Mouse (Mus musculus) hindbrain, postnatal 0 days (tissue): ENCODE data around the gene Tmem52b. TPM values are rescaled to one million over a fixed set of nuclear protein-coding genes. Genes with fewer than 3 reads are reported as not detected.
A peak's percentile ranks its signal among the peaks of the same experiment; 100 is the strongest.

Experiments used
- ATAC-seq: fragments of 200-750 bp; cut with Nextera tagmentation; 2 replicates; pipeline ENCODE4 v1.8.0; 2017; ENCODE audit warnings: mild to moderate bottlenecking, moderate TSS enrichment, moderate library complexity
- DNase-seq: peaks from one replicate; pipeline ENCODE4 v3.0.0-alpha.2; 2015; ENCODE audit warnings: low spot score
- H3K27ac ChIP-seq: fragments of 300-500 bp; sonication (generic); 2 replicates; pipeline ENCODE4 v1.5.1; 2014; ENCODE audit warnings: mild to moderate bottlenecking
- H3K27me3 ChIP-seq: fragments of 300-500 bp; sonication (generic); 2 replicates; pipeline ENCODE4 v1.6.1; 2014; ENCODE audit warnings: low read length, mixed read lengths; ENCODE audit not compliant: insufficient read depth
- H3K36me3 ChIP-seq: fragments of 300-500 bp; sonication (generic); 2 replicates; pipeline ENCODE4 v1.6.1; 2014; ENCODE audit warnings: low read length, mixed read lengths; ENCODE audit not compliant: insufficient read depth
- H3K4me1 ChIP-seq: fragments of 300-500 bp; sonication (generic); 2 replicates; pipeline ENCODE4 v1.6.1; 2014; ENCODE audit warnings: antibody characterized with exemption, low read length, mixed read lengths; ENCODE audit not compliant: insufficient read depth
- H3K4me2 ChIP-seq: fragments of 300-500 bp; sonication (generic); 2 replicates; pipeline ENCODE4 v1.6.1; 2014; ENCODE audit warnings: low read depth, mild to moderate bottlenecking, low read length, moderate library complexity, mixed read lengths
- H3K4me3 ChIP-seq: fragments of 300-500 bp; sonication (generic); 2 replicates; pipeline ENCODE4 v1.5.1; 2014; ENCODE audit warnings: low read length
- H3K9ac ChIP-seq: fragments of 300-500 bp; sonication (generic); replicated peaks from 2 replicates; pipeline ENCODE4 v1.6.1; 2014; ENCODE audit warnings: mild to moderate bottlenecking, low read length, moderate library complexity, mixed read lengths
- H3K9me3 ChIP-seq: fragments of 300-500 bp; sonication (generic); 2 replicates; pipeline ENCODE4 v1.6.1; 2016; ENCODE audit warnings: low read length, mixed read lengths
- CTCF ChIP-seq: IDR thresholded peaks from 2 replicates; pipeline ENCODE4 v1.5.1; 2016; ENCODE audit warnings: antibody characterized with exemption, control low read depth, low read depth
- WGBS: fragments of 180-500 bp; shearing (Covaris S2); extraction: QIAGEN DNeasy Blood & Tissue Kit; methylation state at CpG from one replicate; pipeline ENCODE4 v1.1.7; 2014; 5-methylcytosine and 5-hydroxymethylcytosine counted together
- polyA plus RNA-seq: library from polyadenylated mRNA; unstranded; fragments of >200 nt; fragmentation: Nextera tagmentation; extraction: Ambion mirVana; gene quantifications from 2 replicates; pipeline ENCODE4 v1.2.1, GENCODE M21; 2015
- total RNA-seq: library from RNA; depleted of rRNA; stranded (reverse); fragments of >200 nt; gene quantifications from 2 replicates; pipeline ENCODE4 v1.2.3, GENCODE M21; 2014

Gene Tmem52b
- total and polyA plus RNA-seq, 2 experiments from 2014 or later, result 0.05 TPM; not detected in 1

DNA sequence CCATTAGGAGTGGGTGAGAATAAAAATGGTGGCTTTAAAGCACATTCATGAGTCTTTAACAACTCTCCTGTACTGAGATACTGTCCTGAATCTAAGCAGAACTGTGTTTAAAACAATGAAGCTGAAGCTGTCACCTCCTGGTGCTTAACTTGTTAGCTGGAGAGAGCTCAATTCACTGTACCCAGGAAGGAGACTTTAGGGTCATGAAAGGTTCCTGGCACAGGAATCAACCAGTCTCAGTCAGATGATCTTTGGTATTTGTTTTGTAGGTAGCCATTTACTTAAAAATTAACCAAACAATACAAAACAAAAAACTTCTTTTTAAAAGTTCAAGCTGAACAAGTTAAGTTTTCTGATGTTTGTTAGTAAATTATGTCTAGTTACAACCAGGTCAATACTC, 17.9 kb downstream of the Tmem52b start:
- no peak overlapping the region for H3K9ac ChIP-seq
- H3K9me3 ChIP-seq, result no peaks in the 10 kb centered on the region
- DNase-seq (no peak), ATAC-seq (no peak)
- H3K4me2 ChIP-seq, result no peak overlapping the region
- TF ChIP-seq CTCF, result no peak
- peaks cover 4% of the 10 kb centered on the region for H3K4me1 ChIP-seq
- H3K27ac ChIP-seq, result no peak overlapping the region
- no peaks in the 10 kb centered on the region for H3K36me3 ChIP-seq
- H3K4me3 ChIP-seq, result no peak overlapping the region
- no peaks in the 10 kb centered on the region for H3K27me3 ChIP-seq

GRCm38 (mm10) chr6:129532556-129532941, 20.2 kb downstream of the Tmem52b start:
- ATAC-seq (peak; percentile 60), DNase-seq (peak; percentile 80)
- Histone ChIP-seq H3K4me1 (peaks cover 11% of the 10 kb centered on the region), H3K4me2 (peak overlapping the region; percentile 78), H3K36me3 (no peaks in the 10 kb centered on the region), H3K27ac (peak overlapping the region; percentile 93), H3K27me3 (no peaks in the 10 kb centered on the region), H3K9ac (peak overlapping the region; percentile 89), H3K9me3 (no peaks in the 10 kb centered on the region), H3K4me3 (peak overlapping the region; percentile 85)
- peak; percentile 45 for TF ChIP-seq CTCF
- WGBS, result 25% methylated on average over 7 of the region's 7 CpGs

- peaks cover 11% of the 10 kb centered on the region for H3K4me1 ChIP-seq
- under 1% methylated on average over 55 of the region's 55 CpGs for WGBS
- no peaks in the 10 kb centered on the region for H3K9me3 ChIP-seq
- peak within 1 kb of the TSS; percentile 85 for H3K4me3 ChIP-seq
- peaks cover 6% of the 10 kb centered on the region; the same call in 1 of the 2 replicates for H3K36me3 ChIP-seq
- peak within 1 kb of the TSS; percentile 78 for H3K4me2 ChIP-seq
- no peaks in the 10 kb centered on the region for H3K27me3 ChIP-seq
- DNase-seq (peak; percentile 88), ATAC-seq (peak; percentile 86)
- no peak for TF ChIP-seq CTCF
- H3K27ac ChIP-seq, result peak within 1 kb of the TSS; percentile 93
- H3K9ac ChIP-seq, result peak within 1 kb of the TSS; percentile 89
Observed at GRCm38 (mm10) chr6:129532942-129533860, 20.8 kb downstream of the Tmem52b start, which contains the start of gene Gabarapl1. Gene Gabarapl1, plus strand, starts transcription at chr6:129533160.

DNA sequence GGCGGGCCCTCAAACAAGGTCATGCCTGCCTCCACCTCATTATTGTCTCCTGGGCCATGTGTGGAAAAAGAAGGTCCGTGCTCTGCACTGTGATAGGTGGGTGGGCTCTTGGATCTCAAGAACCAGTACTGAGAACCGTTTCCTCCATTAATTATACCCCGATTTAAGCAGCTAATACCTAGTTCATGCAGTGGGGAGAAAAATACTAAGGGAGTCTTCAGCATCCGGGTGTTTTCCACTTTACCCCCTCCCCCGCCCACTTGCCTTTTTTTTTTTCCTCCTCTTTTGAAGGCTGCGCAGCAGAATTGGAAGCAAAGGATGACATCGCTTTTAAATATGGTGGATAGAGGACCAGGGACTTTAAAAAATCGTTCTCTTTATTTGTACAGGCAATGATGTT, 21.7 kb downstream of the Tmem52b start:
- peak overlapping the region; percentile 89 for H3K9ac ChIP-seq
- no peaks in the 10 kb centered on the region for H3K9me3 ChIP-seq
- TF ChIP-seq CTCF, result no peak
- 6% methylated on average over 9 of the region's 9 CpGs for WGBS
- peak overlapping the region; percentile 78 for H3K4me2 ChIP-seq
- peak overlapping the region; percentile 93 for H3K27ac ChIP-seq
- peak; percentile 74 for DNase-seq
- peaks cover 11% of the 10 kb centered on the region for H3K4me1 ChIP-seq
- ATAC-seq, result peak; percentile 65
- peaks cover 15% of the 10 kb centered on the region for H3K36me3 ChIP-seq
- H3K4me3 ChIP-seq, result peak overlapping the region; percentile 85
- no peaks in the 10 kb centered on the region for H3K27me3 ChIP-seq

DNA sequence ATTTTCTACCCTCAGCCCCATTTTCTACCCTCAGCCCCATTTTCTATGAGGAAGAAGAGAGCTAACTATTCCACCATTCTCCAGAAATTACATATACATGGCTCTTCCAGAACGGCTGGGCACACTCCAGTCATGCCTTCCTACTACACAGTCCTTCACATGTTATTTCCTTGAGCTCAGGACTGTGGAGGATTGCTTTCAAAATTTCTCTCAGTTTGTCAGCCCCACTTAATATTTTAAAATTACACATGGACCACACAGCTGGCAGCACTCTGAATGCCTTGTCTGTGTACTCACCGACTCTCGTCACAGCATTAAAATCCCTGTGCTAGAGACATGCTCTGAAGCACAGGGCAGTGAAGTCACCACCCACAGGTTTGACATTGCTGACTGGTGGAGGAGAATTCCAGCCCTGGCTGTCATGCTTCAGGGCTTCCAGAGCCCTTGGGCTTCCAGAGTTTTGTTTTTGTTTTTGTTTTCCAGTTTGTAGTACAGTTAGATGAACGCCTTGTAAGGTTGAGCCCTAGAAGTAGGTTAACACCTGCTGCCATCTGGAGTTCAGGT, 22.4 kb downstream of the Tmem52b start:
- DNase-seq, result no peak
- ATAC-seq, result peak; percentile 18; the same call in 1 of the 2 replicates
- peak overlapping the region; percentile 78 for H3K4me2 ChIP-seq

DNA sequence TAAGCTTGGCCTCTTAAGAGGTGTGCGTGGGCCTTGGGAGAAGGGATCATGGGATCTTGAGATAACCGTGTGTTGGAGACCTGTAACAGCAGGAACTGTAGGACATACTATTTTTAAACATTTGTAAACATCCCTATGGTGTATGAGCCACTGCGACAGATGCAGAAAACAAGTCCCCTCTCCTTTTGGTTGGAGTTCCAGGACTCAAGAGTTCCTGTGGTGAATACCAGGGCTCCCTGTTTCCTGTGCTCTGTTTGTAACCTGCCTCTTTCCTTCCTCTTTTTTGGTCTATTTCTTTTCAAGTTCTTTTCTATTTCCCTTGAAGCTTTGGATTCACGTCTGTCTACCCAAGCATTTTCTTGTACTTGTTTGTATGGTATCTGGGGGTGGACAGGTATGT, 23.4 kb downstream of the Tmem52b start:
- WGBS, result 71% methylated on average over 4 of the region's 4 CpGs
- H3K4me1 ChIP-seq, result peaks cover 11% of the 10 kb centered on the region
- peak overlapping the region; percentile 85 for H3K4me3 ChIP-seq
- H3K9me3 ChIP-seq, result no peaks in the 10 kb centered on the region
- peak overlapping the region; percentile 78 for H3K4me2 ChIP-seq
- no peak overlapping the region for H3K27ac ChIP-seq
- ATAC-seq (no peak), DNase-seq (no peak)
- no peaks in the 10 kb centered on the region for H3K27me3 ChIP-seq
- peak overlapping the region; percentile 89; the same call in 1 of the 2 replicates for H3K9ac ChIP-seq
- no peak for TF ChIP-seq CTCF
- peaks cover 30% of the 10 kb centered on the region for H3K36me3 ChIP-seq

More for the DNA sequence above, 22.4 kb downstream of the Tmem52b start:
- peaks cover 21% of the 10 kb centered on the region for H3K36me3 ChIP-seq
- H3K4me1 ChIP-seq, result peaks cover 11% of the 10 kb centered on the region
- peak overlapping the region; percentile 85 for H3K4me3 ChIP-seq
- peak overlapping the region; percentile 89 for H3K9ac ChIP-seq
- 24% methylated on average over 4 of the region's 4 CpGs for WGBS
- TF ChIP-seq CTCF, result no peak
- H3K9me3 ChIP-seq, result no peaks in the 10 kb centered on the region
- no peaks in the 10 kb centered on the region for H3K27me3 ChIP-seq
- peak overlapping the region; percentile 93 for H3K27ac ChIP-seq

- Histone ChIP-seq H3K4me3 (no peak overlapping the region), H3K27ac (no peak overlapping the region), H3K9ac (no peak overlapping the region), H3K27me3 (no peaks in the 10 kb centered on the region), H3K4me2 (no peak overlapping the region), H3K4me1 (peaks cover 11% of the 10 kb centered on the region), H3K36me3 (peaks cover 41% of the 10 kb centered on the region), H3K9me3 (no peaks in the 10 kb centered on the region)
- DNase-seq, result no peak
- 89% methylated on average over 6 of the region's 6 CpGs for WGBS
- no peak for TF ChIP-seq CTCF
- no peak for ATAC-seq
Observed at GRCm38 (mm10) chr6:129538555-129538954, 26.2 kb downstream of the Tmem52b start.
